Comparison of ENCODE assay signal across 8 mouse cellular contexts in genomic region chr8:69888902-69889301, GRCm38 (mm10). TPM values are rescaled to one million over a fixed set of nuclear protein-coding genes. Genes with fewer than 3 reads are reported as not detected.
A peak's percentile ranks its signal among the peaks of the same experiment; 100 is the strongest.
DNase-seq lines count a peak whose midpoint lies in the region; ATAC-seq lines count a peak whose summit lies in the region.

No protein-coding gene starts in this region.

- no peak overlapping the region for H3K27ac ChIP-seq in heart, embryonic 15.5 days
- H3K27ac ChIP-seq in embryonic facial prominence, embryonic 10.5 days (replicated peaks) = no peak overlapping the region
- no peak overlapping the region for H3K27ac ChIP-seq in hindbrain, embryonic 11.5 days (ENCODE audit: low read depth, low read length)
- no peak overlapping the region for H3K27ac ChIP-seq in midbrain, embryonic 12.5 days (replicated peaks)

- 6% methylated on average over 32 of the region's 32 CpGs for WGBS in heart, embryonic 15.5 days
- 3% methylated on average over 32 of the region's 32 CpGs for WGBS in embryonic facial prominence, embryonic 10.5 days
- WGBS in hindbrain, embryonic 11.5 days = 5% methylated on average over 32 of the region's 32 CpGs
- WGBS in midbrain, embryonic 12.5 days = 5% methylated on average over 22 of the region's 32 CpGs

- no peak for ATAC-seq in heart, embryonic 15.5 days (replicated peaks; ENCODE audit: insufficient number of reproducible peaks, insufficient read depth, low FRiP score, low read depth)
- no peak for ATAC-seq in hindbrain, embryonic 11.5 days (ENCODE audit: low FRiP score)
- ATAC-seq in midbrain, embryonic 12.5 days (ENCODE audit: low FRiP score, low read depth) = no peak

- DNase-seq in heart, postnatal 25 days (ENCODE audit: low spot score) = no peak
- DNase-seq in embryonic facial prominence, embryonic 10.5 days (ENCODE audit: low spot score) = peak; percentile 57
- DNase-seq in hindbrain, embryonic 11.5 days (ENCODE audit: low spot score) = peak; percentile 55
- DNase-seq in layer of hippocampus, postnatal 14 days (ENCODE audit: low spot score in 2 of 2) = no peak
- DNase-seq in cerebellum, postnatal 4 days (ENCODE audit: low spot score in 2 of 2) = no peak
- DNase-seq in lung, postnatal 10 days = no peak

- H3K27me3 ChIP-seq in heart, embryonic 15.5 days = peaks cover 70% of the 10 kb centered on the region
- peaks cover 90% of the 10 kb centered on the region for H3K27me3 ChIP-seq in embryonic facial prominence, embryonic 10.5 days (replicated peaks; ENCODE audit: low read depth, poor library complexity, severe bottlenecking)
- H3K27me3 ChIP-seq in hindbrain, embryonic 11.5 days (ENCODE audit: control insufficient read depth, insufficient read depth, low read length) = peaks cover 67% of the 10 kb centered on the region
- peaks cover 80% of the 10 kb centered on the region for H3K27me3 ChIP-seq in midbrain, embryonic 12.5 days

- peak overlapping the region; percentile 63 for H3K4me2 ChIP-seq in heart, embryonic 15.5 days
- H3K4me2 ChIP-seq in hindbrain, embryonic 11.5 days (replicated peaks; ENCODE audit: low read depth, low read length) = no peak overlapping the region; the same call in 1 of the 2 replicates
- H3K4me2 ChIP-seq in midbrain, embryonic 12.5 days (replicated peaks) = peak overlapping the region; percentile 34

- 0 out of 2 replicates have a peak overlapping the region, but pooled peaks have one; percentile 21 for H3K9ac ChIP-seq in heart, embryonic 15.5 days
- no peak overlapping the region for H3K9ac ChIP-seq in hindbrain, embryonic 11.5 days (ENCODE audit: low read depth, low read length)
- H3K9ac ChIP-seq in midbrain, embryonic 12.5 days (replicated peaks) = no peak overlapping the region

- peaks cover 47% of the 10 kb centered on the region for H3K4me1 ChIP-seq in heart, embryonic 15.5 days (replicated peaks)
- peaks cover 64% of the 10 kb centered on the region for H3K4me1 ChIP-seq in embryonic facial prominence, embryonic 10.5 days
- peaks cover 11% of the 10 kb centered on the region for H3K4me1 ChIP-seq in hindbrain, embryonic 11.5 days (replicated peaks; ENCODE audit: control insufficient read depth, insufficient read depth, low read length)
- peaks cover 45% of the 10 kb centered on the region for H3K4me1 ChIP-seq in midbrain, embryonic 12.5 days

- intact Hi-C loops in heart, postnatal 25 days (cut with DNase I) = no loop called here

- H3K9me3 ChIP-seq in heart, embryonic 15.5 days (replicated peaks) = no peaks in the 10 kb centered on the region
- H3K9me3 ChIP-seq in embryonic facial prominence, embryonic 10.5 days = no peaks in the 10 kb centered on the region
- no peaks in the 10 kb centered on the region for H3K9me3 ChIP-seq in hindbrain, embryonic 11.5 days (ENCODE audit: control insufficient read depth, low read length)
- H3K9me3 ChIP-seq in midbrain, embryonic 12.5 days = no peaks in the 10 kb centered on the region

- H3K36me3 ChIP-seq in heart, embryonic 15.5 days = peaks cover 13% of the 10 kb centered on the region
- H3K36me3 ChIP-seq in embryonic facial prominence, embryonic 10.5 days (replicated peaks) = peaks cover 21% of the 10 kb centered on the region
- H3K36me3 ChIP-seq in hindbrain, embryonic 11.5 days (ENCODE audit: control insufficient read depth, insufficient read depth, low read length) = 0 out of 2 replicates have a peak, but pooled peaks cover 3% of the 10 kb centered on the region
- peaks cover 15% of the 10 kb centered on the region; the same call in 1 of the 2 replicates for H3K36me3 ChIP-seq in midbrain, embryonic 12.5 days

- H3K4me3 ChIP-seq in heart, embryonic 15.5 days = peak overlapping the region; percentile 37
- H3K4me3 ChIP-seq in embryonic facial prominence, embryonic 10.5 days = peak overlapping the region; percentile 40
- H3K4me3 ChIP-seq in hindbrain, embryonic 11.5 days (ENCODE audit: low read depth, low read length) = peak overlapping the region; percentile 10; the same call in 1 of the 2 replicates
- peak overlapping the region; percentile 22 for H3K4me3 ChIP-seq in midbrain, embryonic 12.5 days

RNA-seq across cellular contexts. Expression of gene Cilp2, which starts 1.4 kb away (rescaled TPM):
- 0.37 and 0.75 TPM in 2 replicates for polyA plus RNA-seq in heart, embryonic 15.5 days (2015; fragmentation: Nextera tagmentation; extraction: Ambion mirVana)
- total RNA-seq in heart, postnatal 25 days (2021) = 1 to 10 TPM; 2.8 to 2.9 TPM
- polyA plus RNA-seq in embryonic facial prominence, embryonic 10.5 days (2016; fragmentation: Nextera tagmentation; extraction: Ambion mirVana) = 0.39 and 0.54 TPM in 2 replicates
- polyA plus RNA-seq in hindbrain, embryonic 11.5 days (2014; fragmentation: Nextera tagmentation; extraction: Ambion mirVana) = 0.50 and 0.73 TPM in 2 replicates
- polyA plus RNA-seq in midbrain, embryonic 12.5 days (2016; fragmentation: Nextera tagmentation; extraction: Ambion mirVana) = 0.85 and 1.1 TPM in 2 replicates
- 1 to 10 TPM; 1.6 to 2.4 TPM for total RNA-seq in layer of hippocampus, postnatal 14 days (2021)

RNA-seq across cellular contexts. Expression of gene Tssk6, which starts 13.1 kb away (rescaled TPM):
- 1.5 and 1.8 TPM in 2 replicates for polyA plus RNA-seq in heart, embryonic 15.5 days (2015; fragmentation: Nextera tagmentation; extraction: Ambion mirVana)
- under 1 TPM in 1 of 2 experiments, not detected in 1; 0.20 TPM for total RNA-seq in heart, postnatal 25 days (2021)
- 4.4 and 4.8 TPM in 2 replicates for polyA plus RNA-seq in embryonic facial prominence, embryonic 10.5 days (2016; fragmentation: Nextera tagmentation; extraction: Ambion mirVana)
- 4.2 and 4.3 TPM in 2 replicates for polyA plus RNA-seq in hindbrain, embryonic 11.5 days (2014; fragmentation: Nextera tagmentation; extraction: Ambion mirVana)
- 4.0 and 5.7 TPM in 2 replicates for polyA plus RNA-seq in midbrain, embryonic 12.5 days (2016; fragmentation: Nextera tagmentation; extraction: Ambion mirVana)
- total RNA-seq in layer of hippocampus, postnatal 14 days (2021) = under 1 TPM; 0.25 to 0.48 TPM

RNA-seq across cellular contexts. Expression of gene Ndufa13, which starts 13.5 kb away (rescaled TPM):
- 316 and 390 TPM in 2 replicates for polyA plus RNA-seq in heart, embryonic 15.5 days (2015; fragmentation: Nextera tagmentation; extraction: Ambion mirVana)
- total RNA-seq in heart, postnatal 25 days (2021) = 100 to 1,000 TPM; 446 to 456 TPM
- 159 and 164 TPM in 2 replicates for polyA plus RNA-seq in embryonic facial prominence, embryonic 10.5 days (2016; fragmentation: Nextera tagmentation; extraction: Ambion mirVana)
- 169 and 174 TPM in 2 replicates for polyA plus RNA-seq in hindbrain, embryonic 11.5 days (2014; fragmentation: Nextera tagmentation; extraction: Ambion mirVana)
- polyA plus RNA-seq in midbrain, embryonic 12.5 days (2016; fragmentation: Nextera tagmentation; extraction: Ambion mirVana) = 165 and 170 TPM in 2 replicates
- total RNA-seq in layer of hippocampus, postnatal 14 days (2021) = 100 to 1,000 TPM; 152 to 159 TPM

RNA-seq across cellular contexts. Expression of gene Yjefn3, which starts 13.6 kb away (rescaled TPM):
- 5.9 and 10.1 TPM in 2 replicates for polyA plus RNA-seq in heart, embryonic 15.5 days (2015; fragmentation: Nextera tagmentation; extraction: Ambion mirVana)
- 10 to 100 TPM in 1 of 2 experiments, 1 to 10 TPM in 1; 9.6 to 14.8 TPM for total RNA-seq in heart, postnatal 25 days (2021)
- 4.2 and 4.3 TPM in 2 replicates for polyA plus RNA-seq in embryonic facial prominence, embryonic 10.5 days (2016; fragmentation: Nextera tagmentation; extraction: Ambion mirVana)
- polyA plus RNA-seq in hindbrain, embryonic 11.5 days (2014; fragmentation: Nextera tagmentation; extraction: Ambion mirVana) = 4.6 and 6.1 TPM in 2 replicates
- 7.2 and 8.0 TPM in 2 replicates for polyA plus RNA-seq in midbrain, embryonic 12.5 days (2016; fragmentation: Nextera tagmentation; extraction: Ambion mirVana)
- 10 to 100 TPM; 19.8 to 24.6 TPM for total RNA-seq in layer of hippocampus, postnatal 14 days (2021)

RNA-seq across cellular contexts. Expression of gene Pbx4, which starts 56.6 kb away (rescaled TPM):
- polyA plus RNA-seq in heart, embryonic 15.5 days (2015; fragmentation: Nextera tagmentation; extraction: Ambion mirVana) = 2.6 and 5.6 TPM in 2 replicates
- under 1 TPM in 1 of 2 experiments, not detected in 1; 0.39 TPM for total RNA-seq in heart, postnatal 25 days (2021)
- 17.1 and 18.0 TPM in 2 replicates for polyA plus RNA-seq in embryonic facial prominence, embryonic 10.5 days (2016; fragmentation: Nextera tagmentation; extraction: Ambion mirVana)
- polyA plus RNA-seq in hindbrain, embryonic 11.5 days (2014; fragmentation: Nextera tagmentation; extraction: Ambion mirVana) = 41.5 and 42.5 TPM in 2 replicates
- 44.8 and 49.3 TPM in 2 replicates for polyA plus RNA-seq in midbrain, embryonic 12.5 days (2016; fragmentation: Nextera tagmentation; extraction: Ambion mirVana)
- total RNA-seq in layer of hippocampus, postnatal 14 days (2021) = 10 to 100 TPM; 17.1 to 19.7 TPM

Comparison
In these comparisons a context has a peak if more than half of its experiments do, and no peak if none do; other contexts are left out.
1. DNase-seq: peak in embryonic facial prominence, embryonic 10.5 days (single experiment) and hindbrain, embryonic 11.5 days (single experiment); none in heart, postnatal 25 days (single experiment), layer of hippocampus, postnatal 14 days (0 of 2), cerebellum, postnatal 4 days (0 of 2) and lung, postnatal 10 days (single experiment).
2. Peak in every context shown above with its lines, with median percentiles within 50 percentile points of each other: H3K4me3 ChIP-seq.